Mouse (Mus musculus): ENCODE measurements at regions not wholly inside any gene's neighbourhood (a gene's known extent, or its start where the extent isn't known, plus 50 kb on each side); places are given as distances from the start of the nearest gene placed in this dataset.

- TF ChIP-seq CTCF (IDR thresholded peaks at IDR 0.05; ENCODE audit: low read depth, low read length) (no peak), EP300 (IDR thresholded peaks at IDR 0.05; ENCODE audit: insufficient read depth, low read depth, low read length) (no peak)
- Histone ChIP-seq H3K4me1 (ENCODE audit: control insufficient read depth, insufficient read depth, low read length) (no peaks in the 10 kb centered on the region), H3K4me3 (ENCODE audit: low read depth, low read length) (no peak overlapping the region), H3K9me3 (replicated peaks; ENCODE audit: control insufficient read depth, insufficient read depth, low read length, poor library complexity, severe bottlenecking) (no peaks in the 10 kb centered on the region), H3K27ac (ENCODE audit: insufficient read depth, low read length) (no peak overlapping the region), H3K9ac (ENCODE audit: low read depth, poor library complexity, severe bottlenecking) (no peak overlapping the region), H3K27me3 (ENCODE audit: control insufficient read depth, insufficient read depth, low read length, poor library complexity, severe bottlenecking) (no peaks in the 10 kb centered on the region; the same call in 1 of the 2 replicates), H3K36me3 (ENCODE audit: control insufficient read depth, insufficient read depth, low read length, poor library complexity, severe bottlenecking) (no peaks in the 10 kb centered on the region)
Measured at GRCm38 (mm10) chr8:107776906-107777305, 165.5 kb upstream of the Zfhx3 start.

GRCm38 (mm10) chr8:107785771-107786170 is 156.7 kb upstream of the Zfhx3 start:
- H3K4me3 ChIP-seq (ENCODE audit: low read depth, low read length): no peak overlapping the region
- H3K36me3 ChIP-seq (ENCODE audit: control insufficient read depth, insufficient read depth, low read length, poor library complexity, severe bottlenecking): no peaks in the 10 kb centered on the region
- H3K27me3 ChIP-seq (ENCODE audit: control insufficient read depth, insufficient read depth, low read length, poor library complexity, severe bottlenecking): no peaks in the 10 kb centered on the region
- H3K9me3 ChIP-seq (replicated peaks; ENCODE audit: control insufficient read depth, insufficient read depth, low read length, poor library complexity, severe bottlenecking): no peaks in the 10 kb centered on the region
- H3K9ac ChIP-seq (ENCODE audit: low read depth, poor library complexity, severe bottlenecking): no peak overlapping the region
- no peaks in the 10 kb centered on the region for H3K4me1 ChIP-seq (ENCODE audit: control insufficient read depth, insufficient read depth, low read length)
- H3K27ac ChIP-seq (ENCODE audit: insufficient read depth, low read length): no peak overlapping the region
- TF ChIP-seq POLR2A (IDR thresholded peaks at IDR 0.05; ENCODE audit: insufficient read depth, low read length) (no peak), CTCF (IDR thresholded peaks at IDR 0.05; ENCODE audit: low read depth, low read length) (no peak), EP300 (IDR thresholded peaks at IDR 0.05; ENCODE audit: insufficient read depth, low read depth, low read length) (no peak)

- Histone ChIP-seq H3K36me3 (ENCODE audit: control insufficient read depth, insufficient read depth, low read length, poor library complexity, severe bottlenecking) (no peaks in the 10 kb centered on the region), H3K9me3 (replicated peaks; ENCODE audit: control insufficient read depth, insufficient read depth, low read length, poor library complexity, severe bottlenecking) (no peaks in the 10 kb centered on the region), H3K4me1 (ENCODE audit: control insufficient read depth, insufficient read depth, low read length) (no peaks in the 10 kb centered on the region), H3K27ac (ENCODE audit: insufficient read depth, low read length) (no peak overlapping the region), H3K27me3 (ENCODE audit: control insufficient read depth, insufficient read depth, low read length, poor library complexity, severe bottlenecking) (no peaks in the 10 kb centered on the region), H3K9ac (ENCODE audit: low read depth, poor library complexity, severe bottlenecking) (no peak overlapping the region), H3K4me3 (ENCODE audit: low read depth, low read length) (no peak overlapping the region)
- TF ChIP-seq EP300 (IDR thresholded peaks at IDR 0.05; ENCODE audit: insufficient read depth, low read depth, low read length): no peak
- TF ChIP-seq POLR2A (IDR thresholded peaks at IDR 0.05; ENCODE audit: insufficient read depth, low read length): no peak
- TF ChIP-seq CTCF (IDR thresholded peaks at IDR 0.05; ENCODE audit: low read depth, low read length): no peak
Measured at GRCm38 (mm10) chr8:107792286-107792685, 150.2 kb upstream of the Zfhx3 start.

- H3K27ac ChIP-seq (ENCODE audit: insufficient read depth, low read length): no peak overlapping the region
- H3K4me1 ChIP-seq (ENCODE audit: control insufficient read depth, insufficient read depth, low read length): no peaks in the 10 kb centered on the region
- no peaks in the 10 kb centered on the region for H3K27me3 ChIP-seq (ENCODE audit: control insufficient read depth, insufficient read depth, low read length, poor library complexity, severe bottlenecking)
- H3K9ac ChIP-seq (ENCODE audit: low read depth, poor library complexity, severe bottlenecking): no peak overlapping the region
- no peaks in the 10 kb centered on the region for H3K9me3 ChIP-seq (replicated peaks; ENCODE audit: control insufficient read depth, insufficient read depth, low read length, poor library complexity, severe bottlenecking)
- no peak overlapping the region for H3K4me3 ChIP-seq (ENCODE audit: low read depth, low read length)
- TF ChIP-seq CTCF (IDR thresholded peaks at IDR 0.05; ENCODE audit: low read depth, low read length): no peak
- TF ChIP-seq POLR2A (IDR thresholded peaks at IDR 0.05; ENCODE audit: insufficient read depth, low read length): no peak
- no peak for TF ChIP-seq EP300 (IDR thresholded peaks at IDR 0.05; ENCODE audit: insufficient read depth, low read depth, low read length)
- H3K36me3 ChIP-seq (ENCODE audit: control insufficient read depth, insufficient read depth, low read length, poor library complexity, severe bottlenecking): no peaks in the 10 kb centered on the region
Measured at GRCm38 (mm10) chr8:107814931-107815330, 127.5 kb upstream of the Zfhx3 start.

- TF ChIP-seq POLR2A (IDR thresholded peaks at IDR 0.05; ENCODE audit: insufficient read depth, low read length): no peak
- peak; percentile 11 for TF ChIP-seq CTCF (IDR thresholded peaks at IDR 0.05; ENCODE audit: low read depth, low read length)
- no peaks in the 10 kb centered on the region for H3K4me1 ChIP-seq (ENCODE audit: control insufficient read depth, insufficient read depth, low read length)
- H3K27ac ChIP-seq (ENCODE audit: insufficient read depth, low read length): no peak overlapping the region
- no peaks in the 10 kb centered on the region for H3K27me3 ChIP-seq (ENCODE audit: control insufficient read depth, insufficient read depth, low read length, poor library complexity, severe bottlenecking)
- H3K9me3 ChIP-seq (replicated peaks; ENCODE audit: control insufficient read depth, insufficient read depth, low read length, poor library complexity, severe bottlenecking): no peaks in the 10 kb centered on the region
- no peak overlapping the region for H3K4me3 ChIP-seq (ENCODE audit: low read depth, low read length)
- no peak overlapping the region for H3K9ac ChIP-seq (ENCODE audit: low read depth, poor library complexity, severe bottlenecking)
- no peaks in the 10 kb centered on the region for H3K36me3 ChIP-seq (ENCODE audit: control insufficient read depth, insufficient read depth, low read length, poor library complexity, severe bottlenecking)
Measured at GRCm38 (mm10) chr8:107815775-107816174, 126.7 kb upstream of the Zfhx3 start.

- Histone ChIP-seq H3K9ac (ENCODE audit: low read depth, poor library complexity, severe bottlenecking) (no peak overlapping the region), H3K36me3 (ENCODE audit: control insufficient read depth, insufficient read depth, low read length, poor library complexity, severe bottlenecking) (no peaks in the 10 kb centered on the region), H3K4me3 (ENCODE audit: low read depth, low read length) (no peak overlapping the region), H3K27me3 (ENCODE audit: control insufficient read depth, insufficient read depth, low read length, poor library complexity, severe bottlenecking) (no peaks in the 10 kb centered on the region), H3K4me1 (ENCODE audit: control insufficient read depth, insufficient read depth, low read length) (peaks cover 1% of the 10 kb centered on the region), H3K27ac (ENCODE audit: insufficient read depth, low read length) (no peak overlapping the region), H3K9me3 (replicated peaks; ENCODE audit: control insufficient read depth, insufficient read depth, low read length, poor library complexity, severe bottlenecking) (no peaks in the 10 kb centered on the region)
- TF ChIP-seq CTCF (IDR thresholded peaks at IDR 0.05; ENCODE audit: low read depth, low read length): no peak
- no peak for TF ChIP-seq POLR2A (IDR thresholded peaks at IDR 0.05; ENCODE audit: insufficient read depth, low read length)
- no peak for TF ChIP-seq EP300 (IDR thresholded peaks at IDR 0.05; ENCODE audit: insufficient read depth, low read depth, low read length)
Measured at GRCm38 (mm10) chr8:107817796-107818195, 124.6 kb upstream of the Zfhx3 start.
